Mouse (Mus musculus): ENCODE measurements around the gene Cdc42bpb.

Cdc42bpb gene

DNA sequence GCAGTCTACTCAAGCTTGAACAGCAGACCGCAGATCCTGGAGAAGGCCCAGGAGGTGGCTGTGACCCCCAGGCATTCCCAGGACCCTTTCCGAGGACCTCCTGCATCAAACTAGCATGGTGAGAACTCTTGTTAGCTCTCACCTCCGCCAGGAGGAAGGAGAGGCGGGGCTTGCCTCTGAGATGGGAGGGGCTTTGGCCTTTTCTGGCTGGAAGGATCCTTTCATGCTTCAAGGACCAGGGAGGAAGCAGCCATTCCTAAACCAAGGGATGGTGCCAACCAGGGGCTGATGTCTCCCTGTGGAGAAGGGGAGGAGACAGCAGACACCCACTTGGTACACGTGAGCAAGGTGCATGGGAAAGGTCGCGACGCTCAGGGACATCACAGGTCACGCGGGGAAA is 93.0 kb downstream of the Cdc42bpb start:
- DNase-seq (ENCODE audit: low spot score) = no peak

DNA sequence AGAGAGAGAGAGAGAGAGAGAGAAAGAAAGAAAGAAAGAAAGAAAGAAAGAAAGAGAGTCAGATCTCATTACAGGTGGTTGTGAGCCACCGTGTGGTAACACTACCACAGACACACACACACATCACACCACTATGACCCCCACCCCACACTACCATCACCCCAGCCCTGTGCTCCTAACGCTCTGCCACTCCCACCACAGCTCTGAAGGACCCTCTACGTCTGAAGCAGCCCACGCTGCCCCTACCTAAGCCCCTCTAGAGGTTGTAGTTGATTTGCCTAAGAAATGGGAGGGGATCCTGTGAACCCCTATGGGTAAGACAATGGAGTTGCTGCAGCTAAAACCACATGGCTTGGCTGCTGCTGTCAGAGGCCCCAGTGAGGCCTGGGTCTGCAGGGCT is 93.9 kb downstream of the Cdc42bpb start:
- no peak for DNase-seq (ENCODE audit: low spot score)

DNA sequence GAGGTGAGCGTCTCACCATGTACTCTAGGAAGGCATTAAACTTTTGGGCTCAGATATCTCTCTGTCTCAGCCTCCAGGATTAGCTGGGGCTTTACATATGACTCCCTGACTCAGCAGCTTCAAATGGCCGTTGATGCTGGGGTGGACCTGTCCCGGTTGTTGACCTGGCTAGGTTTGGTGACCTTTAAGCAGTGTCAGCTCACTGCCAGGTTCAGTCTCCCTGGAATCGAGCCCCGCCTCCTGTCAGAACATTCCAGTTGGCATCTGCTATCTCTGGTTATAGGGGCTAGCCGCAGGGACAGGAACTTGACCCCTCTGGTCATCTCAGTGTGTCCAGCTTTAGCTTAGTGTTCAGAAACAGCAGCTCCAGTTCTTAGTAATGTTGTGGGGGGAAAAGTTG is 101.1 kb downstream of the Cdc42bpb start:
- no peak for DNase-seq (ENCODE audit: low spot score)

DNA sequence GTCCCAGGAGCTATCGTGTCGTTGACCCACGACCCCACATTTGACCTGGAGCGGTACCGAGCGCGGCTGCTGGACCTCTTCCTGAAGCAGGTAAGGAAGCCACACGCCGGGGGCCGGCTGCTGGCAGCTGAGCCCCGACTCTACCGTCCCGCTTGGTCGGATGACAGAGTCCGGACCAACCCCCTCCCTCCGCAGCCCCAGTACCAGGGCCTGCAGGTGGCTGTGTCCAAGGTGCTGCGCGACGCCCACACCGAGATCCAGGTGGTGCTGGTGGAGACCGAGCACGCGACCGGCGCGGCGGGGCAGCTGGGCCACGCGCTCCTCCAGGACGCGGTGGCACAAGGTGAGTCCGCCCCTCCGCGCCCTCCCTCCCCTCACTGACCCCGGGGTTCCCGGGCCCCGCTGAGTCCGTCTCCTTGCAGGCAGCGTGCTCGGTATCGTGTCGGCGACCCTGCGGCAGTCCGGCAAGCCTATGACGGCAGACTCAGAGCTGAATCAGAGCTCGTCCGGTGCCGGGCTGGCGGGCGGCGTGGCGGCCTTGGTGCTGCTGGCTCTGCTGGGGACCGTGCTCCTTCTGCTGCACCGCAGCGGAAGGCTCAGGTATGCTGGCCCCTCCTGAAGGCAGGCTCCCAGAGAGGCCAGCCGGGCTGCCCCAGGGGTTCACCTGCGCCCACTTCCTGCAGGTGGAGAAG is 102.2 kb downstream of the Cdc42bpb start:
- no peak for DNase-seq (ENCODE audit: low spot score)

DNA sequence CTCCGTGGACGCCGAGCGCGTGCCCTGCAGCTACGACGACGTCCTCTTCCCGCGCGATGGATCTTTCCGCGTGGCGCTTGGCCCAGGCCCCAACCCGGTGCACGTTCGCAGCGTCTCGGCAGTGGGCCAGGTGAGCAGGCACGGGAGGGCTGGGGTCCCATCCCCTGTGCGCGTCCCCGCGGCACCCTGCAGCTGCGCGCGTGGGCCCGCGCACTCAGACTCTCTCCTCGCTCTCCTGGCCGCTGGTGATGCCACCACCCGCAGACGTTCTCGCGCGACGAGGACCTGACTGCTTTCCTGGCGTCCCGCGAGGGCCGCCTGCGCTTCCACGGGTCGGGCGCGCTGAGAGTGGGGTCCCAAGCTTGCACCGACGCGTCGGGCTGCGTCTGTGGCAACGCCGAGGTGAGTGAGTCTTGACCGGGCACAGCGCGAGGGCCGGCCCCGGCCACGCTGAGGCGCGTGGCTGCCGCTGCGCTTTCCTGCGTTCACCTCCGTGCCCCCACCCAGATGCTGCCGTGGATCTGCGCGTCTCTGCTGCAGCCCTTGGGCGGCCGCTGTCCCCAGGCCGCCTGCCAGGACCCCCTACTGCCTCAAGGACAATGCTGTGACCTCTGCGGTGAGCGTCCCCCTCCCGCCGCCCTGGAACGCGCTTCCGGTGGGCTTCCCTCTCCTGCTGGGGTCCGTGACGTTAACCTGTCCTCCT is 102.9 kb downstream of the Cdc42bpb start:
- no peak for DNase-seq (ENCODE audit: low spot score)

DNA sequence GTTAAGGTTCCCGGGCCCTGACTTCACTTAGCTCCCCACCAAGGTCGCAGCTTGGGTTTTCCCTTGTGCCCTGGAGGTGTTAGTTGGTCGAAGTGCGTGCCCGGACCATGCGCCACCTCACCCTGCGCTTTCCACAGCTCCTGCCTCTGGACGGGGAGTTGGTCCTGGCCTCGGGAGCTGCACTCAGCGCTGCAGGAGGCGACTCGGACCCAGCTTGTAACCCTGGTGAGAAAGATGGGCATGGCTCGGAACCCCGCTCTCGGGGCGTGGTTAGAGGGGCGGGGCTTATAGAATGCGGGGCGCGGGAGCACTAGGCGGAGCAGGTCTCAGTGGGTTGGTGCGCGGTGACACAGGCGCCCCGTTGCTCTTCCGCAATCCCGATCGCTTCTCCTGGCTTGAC is 103.5 kb downstream of the Cdc42bpb start:
- no peak for DNase-seq (ENCODE audit: low spot score)

DNA sequence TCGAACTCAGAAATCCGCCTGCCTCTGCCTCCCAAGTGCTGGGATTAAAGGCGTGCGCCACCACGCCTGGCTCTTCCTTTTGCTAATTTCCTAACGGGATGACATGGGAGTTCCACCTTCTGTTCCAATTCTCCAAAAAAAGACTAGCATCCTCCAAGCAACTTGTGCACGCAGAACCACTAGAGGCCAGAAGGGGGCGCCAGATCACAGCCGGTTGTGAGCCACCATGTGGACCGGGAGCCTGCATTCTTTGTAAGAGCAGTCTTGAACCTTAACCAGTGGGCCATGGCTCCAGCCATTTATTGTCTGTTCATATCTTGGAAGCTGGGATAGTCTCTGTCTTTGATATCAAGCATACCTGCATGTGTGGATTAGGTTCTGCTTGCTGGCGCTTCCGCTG is 105.1 kb downstream of the Cdc42bpb start:
- DNase-seq (ENCODE audit: low spot score) = peak; percentile 89

DNA sequence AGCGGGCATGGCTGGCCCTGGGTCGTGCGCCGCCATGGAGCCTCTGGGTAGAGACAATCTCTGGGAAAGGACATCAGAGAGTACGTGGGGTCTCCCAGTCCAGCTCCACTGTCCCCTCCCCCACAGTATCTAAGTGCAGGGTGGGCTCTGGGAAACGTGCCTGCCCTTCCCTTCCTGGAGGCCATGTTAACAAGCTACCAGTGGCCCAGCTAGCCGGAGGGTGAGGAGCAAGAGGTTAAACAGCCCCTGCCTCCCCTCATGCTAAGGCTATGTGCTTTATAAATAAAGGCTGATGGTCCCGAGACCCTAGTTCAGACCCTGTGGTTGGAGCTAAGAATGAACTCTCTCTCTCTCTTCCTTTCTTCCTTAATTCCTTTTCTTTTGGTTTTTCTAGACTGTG is 105.6 kb downstream of the Cdc42bpb start:
- no peak for DNase-seq (ENCODE audit: low spot score)

DNA sequence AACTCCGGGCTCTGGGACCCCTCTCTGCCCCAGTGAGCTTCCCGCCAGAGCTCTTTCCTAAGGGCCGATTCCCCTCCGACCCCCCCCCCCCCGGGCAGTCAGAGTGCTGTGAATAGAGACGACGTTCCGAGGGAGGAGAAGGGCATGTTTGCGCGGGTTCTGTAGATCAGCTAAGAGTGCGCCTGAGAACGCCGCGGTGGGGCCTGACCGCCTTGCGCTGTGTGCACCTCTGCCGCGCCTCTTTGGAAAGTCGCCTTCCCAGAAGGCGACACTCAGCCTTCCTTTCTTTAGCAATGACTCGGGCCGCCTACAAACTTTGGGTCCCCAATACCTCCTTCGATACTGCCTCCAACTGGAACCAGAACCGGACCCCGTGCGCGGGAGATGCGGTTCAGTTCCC is 106.1 kb downstream of the Cdc42bpb start:
- no peak for DNase-seq (ENCODE audit: low spot score)

DNA sequence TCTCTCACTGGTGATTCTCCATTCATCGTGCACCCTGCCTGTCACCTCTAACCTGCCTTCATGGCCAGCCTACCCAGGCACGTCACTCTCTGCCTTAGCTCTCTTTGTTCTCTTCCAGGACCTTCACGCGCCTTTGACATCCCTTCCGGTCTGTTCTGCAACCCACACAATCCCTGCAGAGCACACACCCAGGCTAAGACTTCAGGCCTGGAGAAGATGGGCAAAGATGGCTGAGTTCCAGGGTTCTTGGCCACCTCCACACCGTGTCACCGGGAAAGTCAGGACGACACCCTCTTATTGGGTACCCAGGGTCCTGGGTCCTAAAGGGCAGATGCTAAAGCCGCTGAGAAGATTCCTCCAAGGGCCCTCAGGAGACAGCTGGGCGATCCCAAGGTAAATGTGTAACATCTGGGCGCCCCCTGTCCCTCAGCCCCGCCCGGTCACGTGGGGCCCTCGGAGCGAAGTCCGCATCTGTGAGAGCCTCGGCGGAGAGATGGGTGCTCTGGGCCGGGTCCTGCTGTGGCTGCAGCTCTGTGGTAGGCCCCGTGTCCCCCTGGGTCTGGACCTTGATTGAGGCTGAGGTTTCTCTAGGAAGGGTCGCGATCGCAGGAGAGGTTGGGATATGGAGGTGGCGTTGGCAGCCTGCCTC is 106.8 kb downstream of the Cdc42bpb start, which contains the start of gene Amn:
Gene Amn (plus strand): TSS at position 467 of the 649 bp plus-strand sequence.
- DNase-seq (ENCODE audit: low spot score) = no peak

DNA sequence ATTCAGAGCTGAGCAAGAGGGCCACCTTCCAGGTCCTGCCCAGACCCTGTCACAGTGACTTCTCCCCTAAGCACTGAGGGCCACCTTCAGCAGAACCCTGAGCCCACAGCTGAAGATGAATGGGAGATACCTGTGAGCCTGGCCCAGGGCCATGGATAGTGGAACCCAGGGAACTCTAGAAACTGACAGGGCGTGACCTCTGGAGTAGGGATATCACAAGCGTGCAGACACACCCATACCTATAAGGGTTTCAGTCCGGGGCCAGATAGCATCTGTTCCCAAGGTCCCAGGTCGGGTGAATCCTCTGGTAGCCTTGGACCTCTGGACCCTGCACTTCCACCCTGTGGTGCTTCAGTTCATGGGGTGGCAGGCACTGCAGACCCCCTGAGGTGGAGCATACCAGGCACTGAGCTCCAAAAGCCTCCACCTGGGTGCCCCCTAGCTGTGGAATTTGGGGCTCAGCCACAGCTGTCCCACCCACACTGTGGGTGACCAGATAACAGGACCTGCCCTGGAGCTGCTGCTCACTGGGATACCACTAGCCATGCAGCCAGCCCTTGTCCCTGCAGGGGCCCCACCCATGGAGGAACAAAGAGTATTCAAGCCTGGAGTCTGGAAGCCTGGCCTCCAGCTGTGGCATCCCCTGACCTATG is 109.7 kb downstream of the Cdc42bpb start:
- DNase-seq (ENCODE audit: low spot score) = no peak

DNA sequence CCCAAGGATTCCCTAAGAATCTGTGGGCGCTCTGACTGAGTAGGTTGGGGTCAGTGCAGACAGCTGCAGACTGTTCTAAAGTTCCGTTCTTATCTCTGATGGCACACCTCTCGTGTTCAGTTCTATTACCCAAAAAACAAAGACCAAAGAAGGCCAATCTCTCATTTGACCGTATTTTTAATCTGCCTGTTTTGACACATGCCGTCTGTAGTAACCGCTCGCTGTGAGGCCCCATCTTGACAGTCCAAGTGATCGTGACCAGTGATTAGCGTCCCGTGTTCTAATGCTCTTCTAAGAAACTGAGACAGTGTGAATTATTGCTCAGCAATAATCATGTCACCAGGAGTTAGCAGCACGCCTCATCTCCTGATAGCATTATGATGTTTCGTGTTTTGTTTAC is 110.9 kb downstream of the Cdc42bpb start:
- no peak for DNase-seq (ENCODE audit: low spot score)

DNA sequence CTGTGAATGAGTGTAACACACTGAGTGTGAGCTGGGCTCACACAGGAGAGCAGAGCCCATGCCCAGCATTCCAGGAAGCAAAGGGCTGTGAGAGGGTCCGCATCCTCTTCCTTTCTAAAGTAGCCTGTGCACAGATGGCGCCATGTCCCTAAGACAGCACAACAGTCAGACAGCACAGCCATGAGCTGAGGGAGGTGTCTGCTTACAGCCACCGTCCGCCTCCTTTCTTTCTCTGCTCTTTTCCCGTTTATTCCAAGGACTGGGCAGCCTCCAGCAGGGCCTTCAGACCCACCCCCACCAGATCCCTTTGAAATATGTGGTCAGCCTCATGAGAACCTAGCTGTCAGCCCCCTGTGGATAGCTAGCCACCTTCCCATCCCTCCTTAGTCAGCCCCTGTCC is 112.3 kb downstream of the Cdc42bpb start:
- DNase-seq (ENCODE audit: low spot score) = no peak

DNA sequence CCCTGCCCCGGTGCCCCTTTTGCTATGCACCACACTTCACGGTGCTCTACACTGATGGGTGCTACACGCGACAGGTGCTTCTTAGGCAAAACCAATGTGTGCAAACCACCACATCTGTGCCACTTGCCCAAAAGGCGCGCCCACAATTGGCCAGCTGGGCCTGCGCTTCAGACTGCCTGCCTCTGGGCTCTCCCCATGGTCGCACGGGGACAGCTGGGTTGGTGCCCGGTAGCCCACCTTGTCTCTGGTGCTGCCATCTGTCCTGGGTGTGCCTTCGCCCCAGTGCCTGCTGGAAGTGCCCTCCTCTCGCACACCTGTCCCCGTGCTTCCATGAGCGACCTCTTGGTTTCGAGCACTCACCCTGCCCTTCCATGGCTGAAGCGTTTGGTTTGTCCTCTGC is 113.9 kb downstream of the Cdc42bpb start:
- DNase-seq (ENCODE audit: low spot score) = no peak

DNA sequence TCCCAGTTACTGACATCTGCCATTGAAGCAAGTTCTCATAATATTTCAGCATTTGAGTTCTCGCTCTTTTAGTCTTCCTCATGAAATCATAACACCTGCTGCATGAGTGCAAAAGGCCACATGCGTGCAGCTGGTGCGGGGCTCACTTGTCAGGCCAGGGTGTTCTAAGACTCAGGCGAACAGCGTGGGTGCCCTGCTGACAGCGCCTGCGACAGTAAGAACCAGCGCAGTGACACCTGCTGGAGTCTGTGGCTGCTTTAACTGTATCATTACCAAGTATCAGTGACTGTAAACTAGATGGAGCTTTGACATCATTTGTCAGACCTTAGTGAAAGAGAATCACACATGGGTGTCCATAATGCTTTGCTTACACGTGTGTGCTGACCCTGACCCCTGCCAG is 126.3 kb downstream of the Cdc42bpb start:
- no peak for DNase-seq (ENCODE audit: low spot score)

DNA sequence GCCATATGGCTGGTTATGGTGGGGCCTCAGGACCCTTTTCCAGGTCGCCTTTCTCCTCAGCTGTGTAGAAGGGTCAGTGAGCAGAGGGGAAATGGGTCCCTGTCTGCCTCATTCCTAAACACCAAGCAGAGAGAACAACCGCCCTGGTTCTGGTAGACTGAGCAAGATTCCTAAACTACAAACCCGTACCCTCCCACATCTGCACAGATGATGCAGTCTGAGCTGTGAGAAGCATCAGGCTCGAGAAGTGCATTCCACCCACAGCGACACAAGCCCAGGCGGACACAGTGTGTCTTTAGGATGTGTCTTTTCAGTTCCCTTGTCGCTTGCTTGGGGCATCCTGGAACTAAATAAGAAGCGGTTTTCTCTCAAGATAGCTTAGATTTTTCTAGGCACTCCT is 127.4 kb downstream of the Cdc42bpb start:
- no peak for DNase-seq (ENCODE audit: low spot score)

DNA sequence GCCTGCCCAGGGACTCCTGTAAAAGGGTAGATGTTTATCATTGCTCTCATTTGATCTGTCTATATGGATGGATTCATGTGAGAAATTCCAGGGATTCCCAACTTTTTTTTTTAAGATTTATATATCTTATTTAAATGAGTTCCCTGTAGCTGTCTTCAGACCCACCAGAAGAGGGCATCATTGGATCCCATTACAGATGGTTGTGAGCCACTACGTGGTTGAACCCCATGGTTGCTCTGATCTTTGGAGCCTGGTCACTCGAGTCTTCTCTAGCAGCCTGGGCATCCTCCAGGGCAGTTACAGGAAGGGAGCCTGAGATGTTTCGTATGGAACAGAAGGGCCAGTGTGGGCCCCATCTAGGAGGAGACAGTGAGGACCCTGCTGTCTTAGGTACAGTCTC is 128.4 kb downstream of the Cdc42bpb start:
- no peak for DNase-seq (ENCODE audit: low spot score)

DNA sequence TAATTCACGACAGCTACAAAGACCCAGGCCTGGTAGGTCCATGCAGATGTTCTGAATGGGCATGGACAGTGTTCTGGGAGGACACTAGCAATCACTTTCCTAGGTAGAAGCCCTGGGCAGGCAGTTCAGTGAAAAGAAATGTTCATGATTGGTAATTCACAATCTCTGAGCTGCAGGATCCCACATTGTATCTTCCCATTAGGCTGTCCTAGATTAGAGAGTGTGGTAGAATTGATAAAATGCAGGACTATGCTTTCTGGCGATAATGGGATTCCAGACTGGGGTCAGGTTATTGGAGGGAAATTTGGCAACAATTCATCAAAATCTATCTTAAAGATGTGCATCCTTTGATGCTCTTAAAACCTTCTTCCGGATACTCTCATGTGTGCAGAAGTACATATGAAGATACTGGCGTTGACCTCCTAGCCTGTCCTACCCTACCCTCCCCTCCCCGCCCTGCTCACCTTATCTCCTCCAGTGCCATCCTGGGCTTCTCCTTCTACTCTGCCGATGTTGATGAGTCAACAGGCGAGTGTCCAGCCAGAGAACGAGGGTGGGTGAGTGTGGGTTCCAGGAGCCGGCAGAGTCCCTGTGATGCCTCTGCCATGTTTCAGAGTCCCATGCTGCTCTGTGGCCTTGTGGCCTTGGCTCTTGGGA is 130.6 kb downstream of the Cdc42bpb start:
- DNase-seq (ENCODE audit: low spot score) = no peak

DNA sequence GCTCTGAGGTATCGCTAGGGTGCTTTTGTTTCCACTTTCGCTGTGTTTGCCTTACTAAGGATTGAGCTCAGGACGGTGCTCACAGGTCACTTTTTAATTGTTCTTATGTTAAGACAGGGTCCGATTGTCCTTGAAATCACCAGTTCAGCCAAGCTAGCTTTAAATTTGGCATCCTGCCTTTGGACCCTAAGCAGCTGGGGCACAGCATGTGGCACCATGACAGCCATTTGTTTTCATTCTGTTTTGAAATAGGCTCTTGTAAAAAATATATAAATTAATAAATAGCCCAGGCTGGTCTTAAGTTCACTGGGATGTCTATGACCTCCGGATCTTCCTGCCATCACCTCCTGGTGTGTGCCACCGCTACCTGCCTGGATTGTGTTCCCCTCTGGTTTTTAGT is 132.4 kb downstream of the Cdc42bpb start:
- no peak for DNase-seq (ENCODE audit: low spot score)

DNA sequence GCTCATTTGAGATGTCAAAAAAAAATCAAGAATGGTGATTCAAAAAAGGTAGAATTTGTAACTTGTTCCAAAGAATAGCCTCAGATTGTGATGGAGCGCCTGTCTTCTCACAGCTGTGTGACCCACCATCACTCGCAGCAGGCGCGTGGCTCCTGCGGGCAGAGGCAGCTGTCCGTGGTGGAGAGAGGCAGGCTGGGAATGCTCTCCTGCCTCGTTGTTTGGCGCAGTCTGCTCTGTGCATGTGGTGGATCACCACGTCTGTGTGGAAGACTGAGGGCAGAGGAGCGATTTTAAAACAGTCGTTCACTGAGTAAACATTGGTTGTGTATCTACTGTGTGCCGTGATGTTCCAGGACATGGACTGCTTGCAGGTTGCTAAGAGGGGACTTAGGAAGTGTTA is 133.8 kb downstream of the Cdc42bpb start:
- DNase-seq (ENCODE audit: low spot score) = no peak
